Mouse (Mus musculus): Measurements from ENCODE around the gene Grap2. TPM values are rescaled to one million over a fixed set of nuclear protein-coding genes. Genes with fewer than 3 reads are reported as not detected.

The Grap2 gene
- total and polyA plus RNA-seq, 3 experiments: 0.62 to 5.1 TPM; not detected in 1

GRCm38 (mm10) chr15:80536051-80536450 lies 36.3 kb upstream of the Grap2 start:
- no peak overlapping the region for H3K27ac ChIP-seq (ENCODE audit: control insufficient read depth, low read depth, low read length)
- H3K9me3 ChIP-seq (replicated peaks; ENCODE audit: insufficient read depth, low read length): no peaks in the 10 kb centered on the region
- H3K27me3 ChIP-seq (ENCODE audit: control insufficient read depth in 1 of 2, insufficient read depth in 2 of 2, low read length in 2 of 2): peaks cover 0 to 3% of the 10 kb centered on the region in 2 experiments; a peak in 3 of 4 replicates
- H3K4me3 ChIP-seq (ENCODE audit: control insufficient read depth in 1 of 2, insufficient read depth in 1 of 2, low read depth in 2 of 2, low read length in 2 of 2): no peak overlapping the region
- DNase-seq (ENCODE audit: low read depth, low spot score): no peak
- no peaks in the 10 kb centered on the region for H3K79me2 ChIP-seq (ENCODE audit: control insufficient read depth, insufficient read depth, low read length, poor library complexity)
- TF ChIP-seq NELFE (IDR thresholded peaks at IDR 0.05; ENCODE audit: low read depth, low read length) (no peak), HCFC1 (IDR thresholded peaks at IDR 0.05; ENCODE audit: low read depth, low read length) (no peak), USF2 (IDR thresholded peaks at IDR 0.05; ENCODE audit: borderline replicate concordance in 1 of 2, insufficient read depth in 1 of 2, low read depth in 1 of 2, low read length in 2 of 2) (no peak), CHD2 (IDR thresholded peaks at IDR 0.05; ENCODE audit: low read length) (no peak), MAFK (IDR thresholded peaks at IDR 0.05; ENCODE audit: borderline replicate concordance, low read depth, low read length) (no peak), ETS1 (IDR thresholded peaks at IDR 0.05; ENCODE audit: low read depth, low read length) (no peak), TAL1 (IDR thresholded peaks at IDR 0.05; ENCODE audit: low read length) (no peak), MXI1 (IDR thresholded peaks at IDR 0.05; ENCODE audit: low read depth, low read length) (no peak), GATA1 (IDR thresholded peaks at IDR 0.05; ENCODE audit: low read depth, low read length) (no peak), ZKSCAN1 (IDR thresholded peaks at IDR 0.05; ENCODE audit: low read depth, low read length) (no peak), GABPA (IDR thresholded peaks at IDR 0.05; ENCODE audit: low read depth, low read length) (no peak), E2F4 (IDR thresholded peaks at IDR 0.05; ENCODE audit: borderline replicate concordance, low read depth, low read length) (no peak), TBP (IDR thresholded peaks at IDR 0.05; ENCODE audit: low read depth, low read length) (no peak), MAX (IDR thresholded peaks at IDR 0.05; ENCODE audit: low read length) (no peak), MYB (IDR thresholded peaks at IDR 0.05; ENCODE audit: low read depth, low read length) (no peak), ZMIZ1 (IDR thresholded peaks at IDR 0.05; ENCODE audit: low read depth, low read length) (no peak), CHD1 (IDR thresholded peaks at IDR 0.05; ENCODE audit: low read depth, low read length) (no peak)
- no peaks in the 10 kb centered on the region; a peak in 1 of 4 replicates for H3K4me1 ChIP-seq (ENCODE audit: control insufficient read depth in 1 of 2, insufficient read depth in 2 of 2, low read length in 2 of 2)
- H3K36me3 ChIP-seq (ENCODE audit: control insufficient read depth in 1 of 2, insufficient read depth in 2 of 2, low read length in 2 of 2): no peaks in the 10 kb centered on the region
- no peak overlapping the region for H3K9ac ChIP-seq (ENCODE audit: control insufficient read depth, low read depth, low read length, poor library complexity, severe bottlenecking)

- TF ChIP-seq RAD21 (IDR thresholded peaks at IDR 0.05; ENCODE audit: low read depth, low read length) (no peak), NRF1 (IDR thresholded peaks at IDR 0.05; ENCODE audit: insufficient read depth, low read depth, low read length, poor library complexity, severe bottlenecking) (no peak), EP300 (IDR thresholded peaks at IDR 0.05; ENCODE audit: low read depth in 1 of 2, low read length in 2 of 2) (no peak), MAZ (IDR thresholded peaks at IDR 0.05; ENCODE audit: low read depth, low read length) (no peak), UBTF (IDR thresholded peaks at IDR 0.05; ENCODE audit: borderline replicate concordance, insufficient read depth, low read depth, low read length) (no peak), KAT2A (conservative IDR thresholded peaks at IDR 0.05; ENCODE audit: low read depth, low read length) (no peak), ETS1 (IDR thresholded peaks at IDR 0.05; ENCODE audit: low read depth, low read length) (no peak), ZNF384 (IDR thresholded peaks at IDR 0.05; ENCODE audit: low read depth, low read length) (no peak)
- Histone ChIP-seq H3K4me3 (ENCODE audit: control insufficient read depth in 1 of 2, insufficient read depth in 1 of 2, low read depth in 2 of 2, low read length in 2 of 2) (no peak overlapping the region), H3K9ac (ENCODE audit: control insufficient read depth, low read depth, low read length, poor library complexity, severe bottlenecking) (no peak overlapping the region), H3K27me3 (ENCODE audit: control insufficient read depth in 1 of 2, insufficient read depth in 2 of 2, low read length in 2 of 2) (no peaks in the 10 kb centered on the region; a peak in 1 of 4 replicates), H3K36me3 (ENCODE audit: control insufficient read depth in 1 of 2, insufficient read depth in 2 of 2, low read length in 2 of 2) (no peaks in the 10 kb centered on the region), H3K9me3 (replicated peaks; ENCODE audit: insufficient read depth, low read length) (no peaks in the 10 kb centered on the region), H3K27ac (ENCODE audit: control insufficient read depth, low read depth, low read length) (no peak overlapping the region), H3K79me2 (ENCODE audit: control insufficient read depth, insufficient read depth, low read length, poor library complexity) (no peaks in the 10 kb centered on the region), H3K4me1 (ENCODE audit: control insufficient read depth in 1 of 2, insufficient read depth in 2 of 2, low read length in 2 of 2) (no peaks in the 10 kb centered on the region)
- DNase-seq (ENCODE audit: low read depth, low spot score): no peak
These were observed 34.3 kb upstream of the Grap2 start for GRCm38 (mm10) chr15:80538075-80538474.

Measured in MEL (cell line).